Comparison of ENCODE assay signal across 14 mouse cellular contexts in the genomic region with DNA sequence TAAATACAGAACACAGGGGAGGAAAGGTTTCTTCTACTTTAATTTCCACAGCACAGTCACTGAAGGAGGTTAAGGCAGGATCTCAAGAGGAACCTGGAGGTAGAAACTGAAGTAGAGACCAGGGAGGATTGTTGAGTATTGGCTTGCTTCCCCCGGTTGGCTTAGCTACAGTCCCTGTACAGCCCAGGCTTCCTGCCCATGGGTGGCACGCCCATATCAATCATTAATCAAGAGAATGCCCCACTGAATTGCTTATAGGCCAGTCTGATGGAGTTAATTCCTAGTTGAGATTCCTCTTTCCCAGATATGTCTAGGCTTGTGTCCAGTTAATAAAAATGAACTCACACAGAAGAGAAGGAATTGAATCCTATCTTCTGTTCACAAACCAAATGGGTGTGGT.
DNase-seq lines count a peak whose midpoint lies in the region; ATAC-seq and TF ChIP-seq lines count a peak whose summit lies in the region.
"Had no signal": no experiment of that assay in that cellular context is flagged by ENCODE, and none has a peak within 500 bp of the region (broad histone marks: within the 10 kb centered on the region; RNA-seq: fewer than 3 reads in every experiment).

No protein-coding gene starts in this region.

- no peaks in the 10 kb centered on the region for H3K27me3 ChIP-seq in liver, adult 2 months (ENCODE audit: control insufficient read depth, insufficient read depth, low read length)
- no peaks in the 10 kb centered on the region for H3K27me3 ChIP-seq in kidney, embryonic 16.5 days (ENCODE audit: insufficient read depth, low read length)
- H3K27me3 ChIP-seq in forebrain, embryonic 15.5 days: no peaks in the 10 kb centered on the region
- H3K27me3 ChIP-seq: embryonic facial prominence, embryonic 13.5 days; forebrain, embryonic 12.5 days; heart, embryonic 12.5 days had no signal

- H3K36me3 ChIP-seq in liver, adult 2 months (ENCODE audit: control insufficient read depth, insufficient read depth, low read length): no peaks in the 10 kb centered on the region
- no peaks in the 10 kb centered on the region for H3K36me3 ChIP-seq in kidney, embryonic 16.5 days (ENCODE audit: insufficient read depth, low read length)
- H3K36me3 ChIP-seq in forebrain, embryonic 15.5 days: no peaks in the 10 kb centered on the region
- H3K36me3 ChIP-seq: embryonic facial prominence, embryonic 13.5 days; forebrain, embryonic 12.5 days; heart, embryonic 12.5 days; hindbrain, embryonic 10.5 days had no signal

- H3K4me1 ChIP-seq in liver, adult 2 months (ENCODE audit: control insufficient read depth, insufficient read depth, low read length): peaks cover 19% of the 10 kb centered on the region
- peaks cover 13% of the 10 kb centered on the region for H3K4me1 ChIP-seq in kidney, embryonic 16.5 days (ENCODE audit: insufficient read depth, low read length)
- no peaks in the 10 kb centered on the region for H3K4me1 ChIP-seq in forebrain, embryonic 15.5 days
- H3K4me1 ChIP-seq: embryonic facial prominence, embryonic 13.5 days; heart, embryonic 12.5 days had no signal

- TF ChIP-seq POLR2A in liver, adult 2 months (IDR thresholded peaks at IDR 0.05; ENCODE audit: extremely low read depth, insufficient read depth, low read length): no peak

- H3K9me3 ChIP-seq in kidney, embryonic 16.5 days (ENCODE audit: low read length): no peaks in the 10 kb centered on the region
- H3K9me3 ChIP-seq in forebrain, embryonic 15.5 days: no peaks in the 10 kb centered on the region
- H3K9me3 ChIP-seq: embryonic facial prominence, embryonic 13.5 days; forebrain, embryonic 12.5 days; heart, embryonic 12.5 days; hindbrain, embryonic 10.5 days had no signal

- 13% methylated on average over 2 of the region's 2 CpGs for WGBS in liver, adult 2 months
- 49% methylated on average over 2 of the region's 2 CpGs for WGBS in kidney, embryonic 16.5 days
- 82% methylated on average over 2 of the region's 2 CpGs for WGBS in forebrain, embryonic 15.5 days

- H3K4me2 ChIP-seq in kidney, embryonic 16.5 days (replicated peaks; ENCODE audit: low read depth, low read length): no peak overlapping the region
- H3K4me2 ChIP-seq in forebrain, embryonic 15.5 days (replicated peaks): no peak overlapping the region
- H3K4me2 ChIP-seq: embryonic facial prominence, embryonic 13.5 days; forebrain, embryonic 12.5 days; heart, embryonic 12.5 days had no signal

- H3K27ac ChIP-seq in liver, adult 2 months (replicated peaks; ENCODE audit: insufficient read depth, low read depth, low read length): no peak overlapping the region
- no peak overlapping the region for H3K27ac ChIP-seq in kidney, embryonic 16.5 days (ENCODE audit: low read length)
- no peak overlapping the region for H3K27ac ChIP-seq in forebrain, embryonic 15.5 days (replicated peaks)
- H3K27ac ChIP-seq: embryonic facial prominence, embryonic 13.5 days; forebrain, embryonic 12.5 days; hindbrain, embryonic 10.5 days had no signal

- H3K9ac ChIP-seq in liver, adult 2 months (ENCODE audit: low read depth, low read length): no peak overlapping the region
- H3K9ac ChIP-seq in kidney, embryonic 16.5 days (replicated peaks; ENCODE audit: low read length): no peak overlapping the region
- H3K9ac ChIP-seq in forebrain, embryonic 15.5 days (replicated peaks): no peak overlapping the region
- H3K9ac ChIP-seq: embryonic facial prominence, embryonic 13.5 days; forebrain, embryonic 12.5 days; forebrain, postnatal 0 days; heart, embryonic 12.5 days had no signal

- no peak overlapping the region for H3K4me3 ChIP-seq in liver, adult 2 months (ENCODE audit: insufficient read depth, low read depth, low read length)
- no peak overlapping the region for H3K4me3 ChIP-seq in kidney, embryonic 16.5 days (ENCODE audit: low read length)
- no peak overlapping the region for H3K4me3 ChIP-seq in forebrain, embryonic 15.5 days
- H3K4me3 ChIP-seq: embryonic facial prominence, embryonic 13.5 days; forebrain, embryonic 12.5 days; heart, embryonic 12.5 days; hindbrain, embryonic 10.5 days had no signal

- intact Hi-C loops in left cerebral cortex, postnatal 10 days (cut with DNase I): no loop called here

- peak; percentile 75 for ATAC-seq in kidney, embryonic 16.5 days (ENCODE audit: low FRiP score, low TSS enrichment)
- ATAC-seq in forebrain, embryonic 15.5 days (replicated peaks): no peak
- ATAC-seq: forebrain, postnatal 0 days had no signal

- no peaks in the 10 kb centered on the region for H3K79me2 ChIP-seq in liver, adult 2 months (ENCODE audit: control insufficient read depth, insufficient read depth, low read length)

- TF ChIP-seq CTCF in liver, adult 2 months (IDR thresholded peaks at IDR 0.05; ENCODE audit: low read depth, low read length): no peak

- DNase-seq in liver, adult 2 months (ENCODE audit: extremely low read depth, low read depth, low spot score): peak; percentile 74
- DNase-seq in liver: no peak
- peak; percentile 15 to 19 for DNase-seq in kidney, postnatal 36 days
- DNase-seq in left cerebral cortex, postnatal 10 days (ENCODE audit: extremely low spot score in 1 of 2, low spot score in 2 of 2): no peak
- DNase-seq in spleen, postnatal 4 days (ENCODE audit: low spot score in 2 of 2): no peak
- DNase-seq: adrenal gland, postnatal 14 days; forebrain, postnatal 0 days; gastrocnemius, postnatal 25 days had no signal

Comparison
In these comparisons a context has a peak if more than half of its experiments do, and no peak if none do; other contexts are left out.
1. DNase-seq: peak in liver, adult 2 months (single experiment) and kidney, postnatal 36 days (2 of 2); none in liver (single experiment), left cerebral cortex, postnatal 10 days (0 of 2) and spleen, postnatal 4 days (0 of 2).